Mouse (Mus musculus): ENCODE measurements at regions not wholly inside any gene's neighbourhood (a gene's known extent, or its start where the extent isn't known, plus 50 kb on each side); places are given as distances from the start of the nearest gene placed in this dataset.

- TF ChIP-seq CTCF (IDR thresholded peaks at IDR 0.05; ENCODE audit: low read depth), result no peak
- no peak for TF ChIP-seq EP300 (IDR thresholded peaks at IDR 0.05; ENCODE audit: low read depth)
Measured at GRCm38 (mm10) chr12:107010995-107011786, 477.2 kb upstream of the 3110018I06Rik start.

All from liver, postnatal 0 days (tissue).